Mouse (Mus musculus) heart, postnatal 10 days (tissue): Measurements from ENCODE around the gene Pde7b. TPM values are rescaled to one million over a fixed set of nuclear protein-coding genes. Genes with fewer than 3 reads are reported as not detected.

Experiments used
- DNase-seq, 2 experiments: peaks; one replicate each; pipeline ENCODE4 v3.0.0; 2021
- intact Hi-C: fragments of 180-260 bp; cut with DNase I; formaldehyde crosslinking; loops from one replicate; pipeline ENCODE4 v1.15.1; 2025
- total RNA-seq, 2 experiments: library from RNA; stranded (reverse); gene quantifications; 2 replicates each; pipeline ENCODE4 v1.2.3; 2021

The Pde7b gene
- total RNA-seq: 10 to 100 TPM; 43.1 to 50.5 TPM

DNA sequence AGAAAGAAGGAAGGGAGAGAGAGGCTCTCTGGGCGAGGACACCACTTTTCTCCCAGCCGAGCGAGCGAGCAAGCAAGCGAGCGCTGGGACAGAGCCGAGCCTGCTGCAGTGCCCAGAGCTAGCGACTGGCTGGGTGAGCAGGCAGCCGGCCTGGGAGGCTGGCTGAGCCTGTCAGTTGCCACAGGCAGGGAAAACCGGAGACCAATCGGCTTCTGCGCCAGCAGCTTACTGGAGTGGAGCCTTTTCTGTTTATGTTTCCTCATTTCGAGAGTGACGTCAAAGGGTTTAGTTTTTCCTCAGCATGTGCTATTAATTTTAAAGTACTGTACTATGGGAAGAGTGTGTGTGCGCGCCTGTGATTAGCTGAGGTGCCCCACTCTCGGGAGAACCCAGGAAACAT is at the start of gene Pde7b:
Gene Pde7b (minus strand): TSS at position 173 of the 400 bp plus-strand sequence.
- DNase-seq: peak; percentile 86 to 87
- intact Hi-C loops: loop anchor here (5.0 kb wide), 3 partner anchors 178 to 318 kb away; no protein-coding TSS in a partner anchor

- intact Hi-C loops: no loop called here
- DNase-seq: no peak
These were observed 47.2 kb upstream of the Pde7b start for GRCm38 (mm10) chr10:20772056-20772455.

DNA sequence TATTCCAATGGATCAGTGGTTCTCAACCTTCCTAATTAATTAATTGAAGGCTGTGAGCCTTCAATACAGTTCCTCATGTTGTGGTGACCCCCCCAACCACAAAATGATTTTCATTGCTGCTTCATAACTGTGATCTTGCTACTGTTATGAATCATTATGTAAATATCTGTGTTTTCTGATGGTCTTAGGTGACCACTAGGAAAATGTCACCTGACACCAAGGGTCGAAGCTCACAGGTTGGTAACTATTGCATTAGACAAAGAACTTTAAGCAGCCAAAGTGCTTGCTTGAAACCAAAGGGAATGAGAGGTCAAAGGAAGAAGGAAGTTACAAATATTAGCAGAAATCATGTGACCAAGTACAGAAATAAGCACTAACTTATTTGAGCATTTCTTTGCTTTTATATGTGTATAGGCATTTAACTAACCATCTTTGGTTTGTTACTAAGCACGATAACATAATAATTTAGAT is 45.6 kb upstream of the Pde7b start:
- DNase-seq: no peak
- intact Hi-C loops: no loop called here

- no peak for DNase-seq
- intact Hi-C loops: no loop called here
These were observed 44.9 kb upstream of the Pde7b start for GRCm38 (mm10) chr10:20769557-20770417.

DNA sequence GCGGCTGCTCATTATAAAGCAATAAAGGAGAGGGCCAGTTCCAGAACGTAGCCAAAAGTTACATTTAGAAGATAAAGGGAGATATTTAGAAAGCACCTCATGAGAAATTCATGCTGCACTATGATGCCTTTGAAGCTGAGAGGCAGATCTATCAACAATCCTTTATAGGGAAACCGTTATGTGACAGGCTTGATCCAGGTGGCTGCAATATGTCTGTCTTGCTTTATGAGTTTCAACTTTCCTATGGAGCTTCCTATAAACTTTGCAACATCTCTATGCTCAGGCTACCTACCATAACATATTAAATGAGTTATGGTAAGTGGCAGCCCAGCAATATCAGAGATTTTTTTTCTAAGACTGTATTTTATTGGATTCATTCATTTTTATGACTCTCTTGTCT is 39.5 kb upstream of the Pde7b start:
- DNase-seq: no peak
- intact Hi-C loops: no loop called here

DNA sequence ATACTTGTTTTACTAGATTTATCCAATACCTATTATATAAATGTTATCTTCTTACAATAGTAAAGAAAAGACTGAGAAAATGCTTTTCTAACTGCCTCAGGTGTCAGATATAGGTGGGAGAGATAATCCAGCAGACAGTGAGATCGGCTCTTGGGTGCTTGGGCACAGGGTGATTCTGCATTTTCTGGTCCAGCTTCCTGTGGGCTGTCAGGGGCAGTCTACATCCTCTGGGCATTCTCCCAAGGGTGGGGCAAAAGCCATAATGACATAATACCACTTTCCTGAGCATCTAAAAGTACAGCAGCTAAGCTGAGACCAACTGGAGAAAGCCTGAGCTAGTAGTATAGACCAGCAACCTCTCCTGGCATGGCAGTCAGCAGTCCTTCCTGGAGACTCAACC is 34.1 kb upstream of the Pde7b start:
- DNase-seq: no peak
- intact Hi-C loops: no loop called here

- intact Hi-C loops: no loop called here
- no peak for DNase-seq
These were observed 33.4 kb upstream of the Pde7b start for GRCm38 (mm10) chr10:20758259-20758658.

DNA sequence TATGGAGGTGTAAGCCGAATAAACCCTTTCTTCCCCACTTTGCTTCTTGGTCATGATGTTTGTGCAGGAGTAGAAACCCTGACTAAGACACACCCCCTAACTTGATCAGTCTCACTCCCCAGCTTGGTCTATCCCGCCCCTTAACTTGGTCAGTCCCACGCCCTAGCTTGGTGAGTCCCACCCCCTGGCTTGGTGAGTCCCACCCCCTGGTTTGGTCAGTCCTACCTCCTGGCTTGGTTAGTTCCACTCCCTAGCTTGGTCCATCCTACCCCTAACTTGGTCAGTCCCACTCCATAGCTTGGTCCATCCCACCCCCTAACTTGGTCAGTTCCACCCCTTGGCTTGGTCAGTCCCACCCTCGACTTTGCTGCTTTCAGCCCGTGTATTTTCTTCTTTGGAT is 31.3 kb upstream of the Pde7b start:
- intact Hi-C loops: no loop called here
- DNase-seq: no peak

- intact Hi-C loops: no loop called here
- no peak for DNase-seq
These were observed 28.0 kb upstream of the Pde7b start for GRCm38 (mm10) chr10:20752883-20753282.

DNA sequence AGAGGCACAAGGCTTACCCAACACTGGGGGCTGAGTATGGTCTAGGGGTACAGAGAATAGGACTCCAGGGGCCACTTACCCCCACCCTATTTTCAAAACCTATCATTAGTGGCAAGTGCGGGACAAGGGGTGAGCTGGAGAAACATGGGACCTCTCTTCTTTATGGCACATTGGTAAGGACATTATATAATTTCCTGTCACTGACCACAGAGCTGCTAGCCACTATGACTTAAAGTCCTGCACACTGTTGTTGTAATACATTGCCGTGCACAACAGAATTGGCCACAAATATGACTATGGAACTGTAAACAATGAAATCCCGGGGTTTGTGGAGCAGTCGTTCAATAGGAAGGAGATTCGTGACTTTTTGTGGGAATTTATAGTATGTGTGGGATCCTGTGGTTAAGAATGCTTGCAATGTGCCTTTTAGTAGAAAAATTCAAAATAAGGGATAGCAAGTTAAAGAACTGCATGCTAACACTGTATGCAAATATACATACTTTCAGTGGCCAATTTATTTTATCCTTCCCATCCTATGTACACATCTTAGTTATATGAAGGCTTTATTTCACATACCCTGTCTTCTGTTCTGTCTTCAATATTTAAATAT is 25.9 kb upstream of the Pde7b start:
- DNase-seq: no peak
- intact Hi-C loops: no loop called here

DNA sequence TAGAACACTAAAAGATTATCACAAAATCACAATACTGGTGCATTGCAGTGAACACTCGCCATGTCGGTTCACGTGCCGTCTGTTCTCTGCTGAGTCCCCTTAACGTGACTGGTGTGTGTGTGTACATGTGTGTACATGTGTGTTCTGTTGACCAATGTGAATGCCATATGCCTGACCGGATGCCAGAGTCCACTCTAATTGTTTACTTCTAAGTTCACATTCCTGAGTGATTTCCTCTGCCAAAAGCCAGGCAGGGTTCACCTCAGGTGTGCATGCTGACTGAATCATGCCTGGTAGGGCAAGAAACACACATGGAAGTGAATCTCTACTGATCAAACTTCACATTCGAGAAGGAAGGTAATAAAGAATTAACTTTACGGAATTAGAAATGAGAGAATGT is 24.1 kb upstream of the Pde7b start:
- intact Hi-C loops: no loop called here
- no peak for DNase-seq

DNA sequence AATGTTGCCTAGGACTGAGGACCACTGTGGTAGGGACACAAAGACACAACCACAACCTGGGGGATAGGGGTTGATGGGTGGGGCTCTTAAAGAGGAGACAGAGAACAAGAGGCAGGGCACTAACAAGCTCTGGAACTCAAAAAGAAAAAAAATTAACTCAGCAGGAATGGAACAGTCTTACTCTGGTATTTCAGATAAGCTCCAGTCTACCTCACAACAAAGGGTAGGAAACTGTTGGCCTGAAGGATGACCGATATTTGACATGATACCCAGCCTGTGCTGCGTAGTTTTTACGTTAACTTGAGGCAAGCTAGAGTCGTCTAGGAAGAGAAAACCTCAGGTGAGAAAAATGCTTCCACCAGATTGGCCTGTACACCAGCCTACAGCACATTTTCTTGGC is 22.4 kb upstream of the Pde7b start:
- no peak for DNase-seq
- intact Hi-C loops: no loop called here

- intact Hi-C loops: no loop called here
- no peak for DNase-seq
These were observed 14.9 kb upstream of the Pde7b start for GRCm38 (mm10) chr10:20739801-20740200.

GRCm38 (mm10) chr10:20737146-20737545 is 12.3 kb upstream of the Pde7b start:
- DNase-seq: no peak
- intact Hi-C loops: no loop called here

GRCm38 (mm10) chr10:20735775-20736449 is 11.0 kb upstream of the Pde7b start:
- intact Hi-C loops: no loop called here
- DNase-seq: no peak

DNA sequence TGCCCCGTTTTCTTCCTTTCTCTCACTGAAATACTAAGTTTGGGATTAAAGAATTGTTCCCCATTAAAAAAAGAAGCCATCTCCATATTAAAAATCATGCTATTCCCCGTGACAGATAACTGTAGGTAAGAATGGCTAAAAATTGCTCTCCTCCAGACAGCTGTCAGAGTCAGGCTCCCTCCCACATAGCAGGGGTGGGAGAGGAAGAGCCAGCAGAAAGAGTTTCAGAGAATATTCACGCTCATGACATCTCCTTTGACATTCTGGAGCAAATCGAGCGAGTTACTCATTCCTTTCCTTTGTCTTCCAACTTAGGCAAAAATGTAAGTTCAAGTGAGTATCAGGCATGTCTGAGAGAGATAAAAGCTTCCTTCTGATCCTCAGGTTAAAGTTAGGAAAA is 8.7 kb upstream of the Pde7b start:
- DNase-seq: no peak
- intact Hi-C loops: no loop called here

DNA sequence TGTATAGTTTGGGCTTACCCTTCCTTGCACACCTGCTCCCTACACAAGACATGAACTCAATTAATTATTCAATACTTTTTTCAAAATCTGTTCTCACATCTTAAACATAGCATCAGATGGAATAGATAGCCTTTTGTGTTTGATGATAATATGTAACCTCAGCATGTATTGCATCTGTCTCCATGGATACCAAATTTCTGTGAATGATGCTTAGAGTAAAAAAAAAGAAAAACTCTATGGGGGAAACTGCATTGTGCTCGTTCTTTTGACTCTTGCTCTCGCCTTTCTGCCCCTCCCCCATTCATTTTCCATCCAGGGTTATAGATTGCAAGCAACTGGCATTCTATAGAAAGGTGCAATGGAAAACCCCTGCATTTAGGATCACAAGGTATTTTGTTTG is 7.3 kb upstream of the Pde7b start:
- intact Hi-C loops: no loop called here
- no peak for DNase-seq

- DNase-seq: no peak
- intact Hi-C loops: no loop called here
These were observed 5.2 kb upstream of the Pde7b start for GRCm38 (mm10) chr10:20730034-20730433.

- intact Hi-C loops: no loop called here
- no peak for DNase-seq
These were observed 606 bp upstream of the Pde7b start for GRCm38 (mm10) chr10:20725384-20725983.

GRCm38 (mm10) chr10:20724451-20724850 is 427 bp downstream of the Pde7b start:
- intact Hi-C loops: loop anchor here (5.0 kb wide), 3 partner anchors 177 to 317 kb away; no protein-coding TSS in a partner anchor
- peak in 1 of 2 experiments; percentile 25 for DNase-seq

DNA sequence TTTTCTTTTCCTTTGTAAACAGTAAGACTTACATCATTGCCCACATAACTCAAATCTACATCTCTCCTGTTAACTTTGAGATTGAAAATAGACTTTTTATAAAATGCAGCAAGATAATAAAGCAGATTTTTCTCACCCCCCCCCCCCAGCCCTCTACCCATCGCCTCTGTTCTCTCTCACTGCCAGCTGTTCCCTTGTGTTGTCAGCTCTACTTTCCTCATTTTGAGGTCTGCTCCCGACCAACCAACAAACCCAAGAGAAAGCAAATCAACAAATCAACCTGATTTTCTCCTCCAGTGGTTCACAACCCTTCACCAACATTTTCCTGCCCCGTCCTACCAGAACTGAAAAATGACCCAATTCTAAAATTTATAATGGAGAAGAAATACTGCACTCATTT is 916 bp downstream of the Pde7b start:
- intact Hi-C loops: loop anchor here (5.0 kb wide), 3 partner anchors 177 to 317 kb away; no protein-coding TSS in a partner anchor
- peak in 1 of 2 experiments; percentile 15 for DNase-seq
